8 mouse cellular contexts compared by ENCODE assay signal in genomic region chr5:30887858-30888336, GRCm38 (mm10). TPM values are rescaled to one million over a fixed set of nuclear protein-coding genes. Genes with fewer than 3 reads are reported as not detected.
DNase-seq lines count a peak whose midpoint lies in the region; ATAC-seq lines count a peak whose summit lies in the region.

No protein-coding gene starts in this region.

- H3K4me3 ChIP-seq in hindbrain, embryonic 12.5 days = peak overlapping the region; percentile 79

- H3K4me2 ChIP-seq in hindbrain, embryonic 12.5 days (replicated peaks) = peak overlapping the region; percentile 69

- DNase-seq in NIH3T3 (ENCODE audit: low read depth) = peak; percentile 97
- DNase-seq in cerebellum, postnatal 10 days = peak; percentile 94
- DNase-seq in frontal cortex, postnatal 10 days (ENCODE audit: low spot score in 2 of 2) = peak; percentile 87 to 91
- DNase-seq in layer of hippocampus, postnatal 14 days (ENCODE audit: low spot score in 2 of 2) = peak; percentile 96 to 97
- peak; percentile 95 for DNase-seq in lung, postnatal 14 days
- DNase-seq in retina, embryonic 14.5 days (ENCODE audit: low spot score) = peak; percentile 100
- peak; percentile 92 for DNase-seq in thymus, postnatal 4 days

- H3K9me3 ChIP-seq in hindbrain, embryonic 12.5 days (replicated peaks) = no peaks in the 10 kb centered on the region

- peaks cover 18% of the 10 kb centered on the region for H3K4me1 ChIP-seq in hindbrain, embryonic 12.5 days

- peak overlapping the region; percentile 97 for H3K27ac ChIP-seq in hindbrain, embryonic 12.5 days

- peak overlapping the region; percentile 63 for H3K9ac ChIP-seq in hindbrain, embryonic 12.5 days

- WGBS in hindbrain, embryonic 12.5 days = under 1% methylated on average over 28 of the region's 28 CpGs

- ATAC-seq in hindbrain, embryonic 12.5 days (ENCODE audit: low FRiP score) = peak; percentile 84

- peaks cover 25% of the 10 kb centered on the region for H3K36me3 ChIP-seq in hindbrain, embryonic 12.5 days

- H3K27me3 ChIP-seq in hindbrain, embryonic 12.5 days = no peaks in the 10 kb centered on the region

RNA-seq across cellular contexts. Expression of gene Agbl5, which starts 0.6 kb away (rescaled TPM):
- 32.4 and 36.9 TPM in 2 replicates for polyA plus RNA-seq in hindbrain, embryonic 12.5 days (2016; fragmentation: Nextera tagmentation; extraction: Ambion mirVana)
- 10 to 100 TPM; 12.7 to 14.7 TPM for total RNA-seq in layer of hippocampus, postnatal 14 days (2021)

RNA-seq across cellular contexts. Expression of gene Ost4, which starts 19.7 kb away (rescaled TPM):
- polyA plus RNA-seq in hindbrain, embryonic 12.5 days (2016; fragmentation: Nextera tagmentation; extraction: Ambion mirVana) = 256 and 303 TPM in 2 replicates
- total RNA-seq in layer of hippocampus, postnatal 14 days (2021) = 100 to 1,000 TPM; 100 to 108 TPM

RNA-seq across cellular contexts. Expression of gene Tmem214, which starts 20.1 kb away (rescaled TPM):
- polyA plus RNA-seq in hindbrain, embryonic 12.5 days (2016; fragmentation: Nextera tagmentation; extraction: Ambion mirVana) = 66.8 and 68.5 TPM in 2 replicates
- total RNA-seq in layer of hippocampus, postnatal 14 days (2021) = 10 to 100 TPM; 62.4 to 69.4 TPM

RNA-seq across cellular contexts. Expression of gene Emilin1, which starts 25.3 kb away (rescaled TPM):
- polyA plus RNA-seq in hindbrain, embryonic 12.5 days (2016; fragmentation: Nextera tagmentation; extraction: Ambion mirVana) = 121 and 122 TPM in 2 replicates
- total RNA-seq in layer of hippocampus, postnatal 14 days (2021) = 1 to 10 TPM; 3.9 to 4.5 TPM

RNA-seq across cellular contexts. Expression of gene Khk, which starts 33.3 kb away (rescaled TPM):
- 5.6 and 7.1 TPM in 2 replicates for polyA plus RNA-seq in hindbrain, embryonic 12.5 days (2016; fragmentation: Nextera tagmentation; extraction: Ambion mirVana)
- total RNA-seq in layer of hippocampus, postnatal 14 days (2021) = 10 to 100 TPM; 11.5 to 12.9 TPM

Comparison
In these comparisons a context has a peak if more than half of its experiments do, and no peak if none do; other contexts are left out.
1. Peak in every context shown above with its lines: DNase-seq, ATAC-seq, H3K4me3 ChIP-seq and H3K27ac ChIP-seq.